Mouse (Mus musculus): Measurements from ENCODE around the gene Slc25a43.

DNA sequence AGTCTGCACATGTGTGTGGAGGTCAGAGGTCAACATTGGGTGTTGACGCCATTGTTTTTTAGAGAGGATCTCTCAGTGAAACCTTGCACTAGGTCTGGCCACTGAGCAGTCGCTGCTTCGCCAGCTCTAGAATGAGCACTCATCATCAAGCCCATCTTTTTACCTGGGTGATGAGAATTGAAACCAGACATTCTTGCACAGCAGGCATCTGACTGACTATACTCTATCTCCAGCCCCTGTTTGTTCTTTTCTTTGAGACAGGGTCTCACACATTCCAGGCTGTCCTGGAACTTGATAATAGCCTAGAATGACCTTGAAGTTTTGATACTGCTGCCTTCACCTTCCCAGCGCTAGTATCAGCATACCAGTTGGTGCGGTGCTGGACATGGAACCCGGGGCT is 29.1 kb downstream of the Slc25a43 start:
- no peak for TF ChIP-seq ELF1 (IDR thresholded peaks at IDR 0.05; ENCODE audit: low read depth, low read length)
- no peak for TF ChIP-seq TBP (conservative IDR thresholded peaks at IDR 0.05; ENCODE audit: low read depth, low read length)
- no peak for TF ChIP-seq CTCF (conservative IDR thresholded peaks at IDR 0.05 in 1 of 2, IDR thresholded peaks at IDR 0.05 in 1 of 2; ENCODE audit: low read depth in 2 of 2, low read length in 2 of 2)
- TF ChIP-seq POLR2A (IDR thresholded peaks at IDR 0.05; ENCODE audit: low read depth, low read length) = no peak
- TF ChIP-seq CHD1 (IDR thresholded peaks at IDR 0.05; ENCODE audit: low read depth, low read length) = no peak
- no peak for TF ChIP-seq ZNF384 (IDR thresholded peaks at IDR 0.05; ENCODE audit: low read depth, low read length)
- TF ChIP-seq MXI1 (IDR thresholded peaks at IDR 0.05; ENCODE audit: low read depth, low read length) = no peak
